In genomic region chr5:8366771-8367613, GRCm38 (mm10) we compare ENCODE assay signal across 7 mouse cellular contexts. TPM values are rescaled to one million over a fixed set of nuclear protein-coding genes. Genes with fewer than 3 reads are reported as not detected.
DNase-seq lines count a peak whose midpoint lies in the region; ATAC-seq lines count a peak whose summit lies in the region.

No protein-coding gene starts in this region.

- DNase-seq in embryonic facial prominence, embryonic 10.5 days (ENCODE audit: low spot score): peak; percentile 42
- DNase-seq in gastrocnemius, adult 18-20 months (ENCODE audit: low spot score): no peak

- H3K4me3 ChIP-seq in megakaryocyte, embryonic 14.5 days (replicated peaks): peak overlapping the region; percentile 74
- peak overlapping the region; percentile 83 for H3K4me3 ChIP-seq in embryonic facial prominence, embryonic 10.5 days
- H3K4me3 ChIP-seq in hindbrain, embryonic 15.5 days: peak overlapping the region; percentile 77
- H3K4me3 ChIP-seq in liver, embryonic 15.5 days (replicated peaks): peak overlapping the region; percentile 48
- peak overlapping the region; percentile 65 for H3K4me3 ChIP-seq in stomach, embryonic 14.5 days (ENCODE audit: low read depth, low read length)

- no peak for ATAC-seq in megakaryocyte, adult 5-6 weeks (ENCODE audit: poor library complexity, severe bottlenecking)
- ATAC-seq in hindbrain, embryonic 15.5 days (ENCODE audit: low FRiP score, low read depth): peak; percentile 59
- no peak for ATAC-seq in liver, embryonic 15.5 days (ENCODE audit: insufficient read depth)
- ATAC-seq in stomach, embryonic 14.5 days (ENCODE audit: insufficient number of reproducible peaks, insufficient read depth, low FRiP score, low read depth): peak; percentile 5; the same call in 1 of the 2 replicates

- H3K4me2 ChIP-seq in hindbrain, embryonic 15.5 days: peak overlapping the region; percentile 67
- H3K4me2 ChIP-seq in liver, embryonic 15.5 days: peak overlapping the region; percentile 67
- peak overlapping the region; percentile 92 for H3K4me2 ChIP-seq in stomach, embryonic 14.5 days (replicated peaks; ENCODE audit: low read depth, low read length)

- WGBS in embryonic facial prominence, embryonic 10.5 days: 1% methylated on average over 25 of the region's 25 CpGs
- 2% methylated on average over 24 of the region's 25 CpGs for WGBS in hindbrain, embryonic 15.5 days
- 6% methylated on average over 25 of the region's 25 CpGs for WGBS in liver, embryonic 15.5 days (ENCODE audit: insufficient replicate concordance)
- WGBS in stomach, embryonic 14.5 days: 3% methylated on average over 25 of the region's 25 CpGs

- H3K27me3 ChIP-seq in megakaryocyte, embryonic 14.5 days (replicated peaks): peaks cover 29% of the 10 kb centered on the region
- peaks cover 29% of the 10 kb centered on the region for H3K27me3 ChIP-seq in embryonic facial prominence, embryonic 10.5 days (replicated peaks; ENCODE audit: low read depth, poor library complexity, severe bottlenecking)
- no peaks in the 10 kb centered on the region for H3K27me3 ChIP-seq in hindbrain, embryonic 15.5 days
- peaks cover 35% of the 10 kb centered on the region for H3K27me3 ChIP-seq in liver, embryonic 15.5 days
- H3K27me3 ChIP-seq in stomach, embryonic 14.5 days (ENCODE audit: control insufficient read depth, insufficient read depth, low read length): no peaks in the 10 kb centered on the region

- no peaks in the 10 kb centered on the region for H3K36me3 ChIP-seq in megakaryocyte, embryonic 14.5 days (replicated peaks; ENCODE audit: low read length)
- no peaks in the 10 kb centered on the region for H3K36me3 ChIP-seq in embryonic facial prominence, embryonic 10.5 days (replicated peaks)
- H3K36me3 ChIP-seq in hindbrain, embryonic 15.5 days: no peaks in the 10 kb centered on the region
- no peaks in the 10 kb centered on the region for H3K36me3 ChIP-seq in liver, embryonic 15.5 days (replicated peaks)
- no peaks in the 10 kb centered on the region for H3K36me3 ChIP-seq in stomach, embryonic 14.5 days (ENCODE audit: control insufficient read depth, insufficient read depth, low read length)

- H3K4me1 ChIP-seq in megakaryocyte, embryonic 14.5 days: peaks cover 14% of the 10 kb centered on the region
- peaks cover 19% of the 10 kb centered on the region for H3K4me1 ChIP-seq in embryonic facial prominence, embryonic 10.5 days
- H3K4me1 ChIP-seq in hindbrain, embryonic 15.5 days (replicated peaks): peaks cover 17% of the 10 kb centered on the region
- no peaks in the 10 kb centered on the region for H3K4me1 ChIP-seq in liver, embryonic 15.5 days (replicated peaks)
- H3K4me1 ChIP-seq in stomach, embryonic 14.5 days (ENCODE audit: control insufficient read depth, insufficient read depth, low read length): no peaks in the 10 kb centered on the region; the same call in 1 of the 2 replicates

- peaks cover 16% of the 10 kb centered on the region for H3K9me3 ChIP-seq in megakaryocyte, embryonic 14.5 days
- H3K9me3 ChIP-seq in embryonic facial prominence, embryonic 10.5 days: no peaks in the 10 kb centered on the region
- no peaks in the 10 kb centered on the region for H3K9me3 ChIP-seq in hindbrain, embryonic 15.5 days
- no peaks in the 10 kb centered on the region for H3K9me3 ChIP-seq in liver, embryonic 15.5 days (replicated peaks)
- H3K9me3 ChIP-seq in stomach, embryonic 14.5 days (ENCODE audit: control insufficient read depth, low read depth, low read length): no peaks in the 10 kb centered on the region

- H3K9ac ChIP-seq in hindbrain, embryonic 15.5 days: peak overlapping the region; percentile 91
- no peak overlapping the region for H3K9ac ChIP-seq in liver, embryonic 15.5 days
- peak overlapping the region; percentile 57; the same call in 1 of the 2 replicates for H3K9ac ChIP-seq in stomach, embryonic 14.5 days (replicated peaks; ENCODE audit: low read depth, low read length)

- peak overlapping the region; percentile 59 for H3K27ac ChIP-seq in embryonic facial prominence, embryonic 10.5 days (replicated peaks)
- peak overlapping the region; percentile 89 for H3K27ac ChIP-seq in hindbrain, embryonic 15.5 days (replicated peaks)
- no peak overlapping the region for H3K27ac ChIP-seq in liver, embryonic 15.5 days (replicated peaks)
- H3K27ac ChIP-seq in stomach, embryonic 14.5 days (ENCODE audit: low read length): no peak overlapping the region

RNA-seq across cellular contexts. Expression of gene Adam22, which starts 1.0 kb away (rescaled TPM):
- 0.03 TPM in 1 of 2 replicates, not detected in the other for polyA plus RNA-seq in megakaryocyte, embryonic 14.5 days (2012; ENCODE audit: insufficient read depth, low replicate concordance)
- total RNA-seq in megakaryocyte, adult 5-6 weeks (2015): 0.40 TPM in 1 of 2 replicates, not detected in the other
- total RNA-seq in megakaryocyte, adult 5-6 weeks (2017): 0.04 and 0.18 TPM in 2 replicates
- polyA plus RNA-seq in embryonic facial prominence, embryonic 10.5 days (2016; fragmentation: Nextera tagmentation; extraction: Ambion mirVana): 7.3 and 8.1 TPM in 2 replicates
- 41.9 and 45.1 TPM in 2 replicates for polyA plus RNA-seq in hindbrain, embryonic 15.5 days (2015; fragmentation: Nextera tagmentation; extraction: Ambion mirVana)
- 0.24 and 0.41 TPM in 2 replicates for polyA plus RNA-seq in liver, embryonic 15.5 days (2015; fragmentation: Nextera tagmentation; extraction: Ambion mirVana)
- polyA plus RNA-seq in stomach, embryonic 14.5 days (2014; fragmentation: Nextera tagmentation; extraction: Ambion mirVana): 13.4 TPM in 2 replicates
- total RNA-seq in gastrocnemius, adult 18-20 months (2021): 1 to 10 TPM; 2.4 to 3.3 TPM

RNA-seq across cellular contexts. Expression of gene Dbf4, which starts 55.5 kb away (rescaled TPM):
- 1.2 and 7.8 TPM in 2 replicates for polyA plus RNA-seq in megakaryocyte, embryonic 14.5 days (2012; ENCODE audit: insufficient read depth, low replicate concordance)
- 65.6 and 69.3 TPM in 2 replicates for total RNA-seq in megakaryocyte, adult 5-6 weeks (2015)
- total RNA-seq in megakaryocyte, adult 5-6 weeks (2017): 70.4 and 73.1 TPM in 2 replicates
- polyA plus RNA-seq in embryonic facial prominence, embryonic 10.5 days (2016; fragmentation: Nextera tagmentation; extraction: Ambion mirVana): 60.8 and 65.3 TPM in 2 replicates
- 10.6 and 12.1 TPM in 2 replicates for polyA plus RNA-seq in hindbrain, embryonic 15.5 days (2015; fragmentation: Nextera tagmentation; extraction: Ambion mirVana)
- 24.0 and 27.4 TPM in 2 replicates for polyA plus RNA-seq in liver, embryonic 15.5 days (2015; fragmentation: Nextera tagmentation; extraction: Ambion mirVana)
- 46.5 and 48.6 TPM in 2 replicates for polyA plus RNA-seq in stomach, embryonic 14.5 days (2014; fragmentation: Nextera tagmentation; extraction: Ambion mirVana)
- under 1 TPM; 0.21 to 0.55 TPM for total RNA-seq in gastrocnemius, adult 18-20 months (2021)

RNA-seq across cellular contexts. Expression of gene Slc25a40, which starts 55.7 kb away (rescaled TPM):
- 0.57 and 0.73 TPM in 2 replicates for polyA plus RNA-seq in megakaryocyte, embryonic 14.5 days (2012; ENCODE audit: insufficient read depth, low replicate concordance)
- 6.4 and 10.2 TPM in 2 replicates for total RNA-seq in megakaryocyte, adult 5-6 weeks (2015)
- total RNA-seq in megakaryocyte, adult 5-6 weeks (2017): 5.5 and 5.6 TPM in 2 replicates
- polyA plus RNA-seq in embryonic facial prominence, embryonic 10.5 days (2016; fragmentation: Nextera tagmentation; extraction: Ambion mirVana): 9.1 and 9.5 TPM in 2 replicates
- polyA plus RNA-seq in hindbrain, embryonic 15.5 days (2015; fragmentation: Nextera tagmentation; extraction: Ambion mirVana): 8.0 and 9.0 TPM in 2 replicates
- polyA plus RNA-seq in liver, embryonic 15.5 days (2015; fragmentation: Nextera tagmentation; extraction: Ambion mirVana): 2.8 and 3.5 TPM in 2 replicates
- polyA plus RNA-seq in stomach, embryonic 14.5 days (2014; fragmentation: Nextera tagmentation; extraction: Ambion mirVana): 12.5 and 18.5 TPM in 2 replicates
- 1 to 10 TPM; 2.8 to 4.3 TPM for total RNA-seq in gastrocnemius, adult 18-20 months (2021)

Comparison
In these comparisons a context has a peak if more than half of its experiments do, and no peak if none do; other contexts are left out.
1. ATAC-seq: peak in hindbrain, embryonic 15.5 days (single experiment) and stomach, embryonic 14.5 days (single experiment); none in megakaryocyte, adult 5-6 weeks (single experiment) and liver, embryonic 15.5 days (single experiment).
2. H3K27ac ChIP-seq: peak in embryonic facial prominence, embryonic 10.5 days (single experiment) and hindbrain, embryonic 15.5 days (single experiment); none in liver, embryonic 15.5 days (single experiment) and stomach, embryonic 14.5 days (single experiment).
3. Peak in every context shown above with its lines, with median percentiles within 50 percentile points of each other: H3K4me3 ChIP-seq and H3K4me2 ChIP-seq.